Mouse (Mus musculus) hindbrain, embryonic 15.5 days (tissue): ENCODE measurements around the gene Rxfp3. TPM values are rescaled to one million over a fixed set of nuclear protein-coding genes. Genes with fewer than 3 reads are reported as not detected.

Source experiments
- ATAC-seq: fragments of 200-750 bp; cut with Nextera tagmentation; 2 replicates; pipeline ENCODE4 v1.8.0; 2017; ENCODE audit warnings: low read depth, moderate number of reproducible peaks, moderate TSS enrichment; ENCODE audit not compliant: low FRiP score
- H3K27ac ChIP-seq: fragments of 300-500 bp; sonication (generic); replicated peaks from 2 replicates; pipeline ENCODE4 v1.5.1; 2015; ENCODE audit warnings: mild to moderate bottlenecking, inconsistent platforms
- H3K27me3 ChIP-seq: fragments of 300-500 bp; sonication (generic); 2 replicates; pipeline ENCODE4 v1.6.1; 2015; ENCODE audit warnings: control low read depth, inconsistent platforms
- H3K36me3 ChIP-seq: fragments of 300-500 bp; sonication (generic); 2 replicates; pipeline ENCODE4 v1.6.1; 2015; ENCODE audit warnings: control low read depth, inconsistent platforms
- H3K4me1 ChIP-seq: fragments of 300-500 bp; sonication (generic); replicated peaks from 2 replicates; pipeline ENCODE4 v1.6.1; 2015; ENCODE audit warnings: control low read depth, inconsistent platforms
- H3K4me2 ChIP-seq: fragments of 300-500 bp; sonication (generic); 2 replicates; pipeline ENCODE4 v1.6.1; 2015; ENCODE audit warnings: moderate library complexity, mild to moderate bottlenecking, inconsistent platforms
- H3K4me3 ChIP-seq: fragments of 300-500 bp; sonication (generic); 2 replicates; pipeline ENCODE4 v1.5.1; 2015; ENCODE audit warnings: mild to moderate bottlenecking, inconsistent platforms
- H3K9ac ChIP-seq: fragments of 300-500 bp; sonication (generic); 2 replicates; pipeline ENCODE4 v1.6.1; 2015; ENCODE audit warnings: inconsistent platforms
- H3K9me3 ChIP-seq: fragments of 300-500 bp; sonication (generic); 2 replicates; pipeline ENCODE4 v1.6.1; 2016; ENCODE audit warnings: control low read depth, inconsistent platforms
- WGBS: fragments of 180-500 bp; shearing (Covaris S2); methylation state at CpG from one replicate; pipeline ENCODE4 v1.1.7; 2015; 5-methylcytosine and 5-hydroxymethylcytosine counted together
- polyA plus RNA-seq: library from polyadenylated mRNA; unstranded; fragments of >200 nt; fragmentation: Nextera tagmentation; extraction: Ambion mirVana; gene quantifications from 2 replicates; pipeline ENCODE4 v1.2.1, GENCODE M21; 2015

Gene Rxfp3
- polyA plus RNA-seq, 1 experiment from 2014 or later: 5.6 TPM

DNA sequence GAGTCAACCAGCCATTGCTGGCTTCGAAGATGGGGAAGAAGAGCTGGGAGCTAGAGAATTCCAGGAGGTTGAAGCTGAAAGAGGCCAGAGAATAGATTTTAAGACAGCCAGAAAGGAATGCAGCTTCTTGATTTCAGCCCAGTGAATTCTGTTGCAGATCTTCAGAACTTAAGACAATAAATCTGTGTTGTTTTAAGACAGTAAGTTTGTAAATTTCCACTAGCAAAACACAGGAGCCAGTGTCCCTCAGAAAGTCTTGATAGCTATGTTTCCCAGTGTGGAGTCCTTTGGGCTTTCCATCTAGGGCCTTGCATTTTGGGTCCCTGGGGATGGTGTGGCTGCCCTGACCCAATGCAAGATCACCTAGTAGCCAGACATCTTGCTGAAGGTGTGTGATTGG lies 25.1 kb upstream of the Rxfp3 start:
- Histone ChIP-seq H3K4me3 (no peak overlapping the region), H3K4me1 (peaks cover 26% of the 10 kb centered on the region), H3K9ac (no peak overlapping the region), H3K27me3 (no peaks in the 10 kb centered on the region), H3K4me2 (no peak overlapping the region), H3K36me3 (no peaks in the 10 kb centered on the region), H3K9me3 (no peaks in the 10 kb centered on the region), H3K27ac (no peak overlapping the region)
- 94% methylated on average over 1 of the region's 1 CpGs for WGBS
- no peak for ATAC-seq

DNA sequence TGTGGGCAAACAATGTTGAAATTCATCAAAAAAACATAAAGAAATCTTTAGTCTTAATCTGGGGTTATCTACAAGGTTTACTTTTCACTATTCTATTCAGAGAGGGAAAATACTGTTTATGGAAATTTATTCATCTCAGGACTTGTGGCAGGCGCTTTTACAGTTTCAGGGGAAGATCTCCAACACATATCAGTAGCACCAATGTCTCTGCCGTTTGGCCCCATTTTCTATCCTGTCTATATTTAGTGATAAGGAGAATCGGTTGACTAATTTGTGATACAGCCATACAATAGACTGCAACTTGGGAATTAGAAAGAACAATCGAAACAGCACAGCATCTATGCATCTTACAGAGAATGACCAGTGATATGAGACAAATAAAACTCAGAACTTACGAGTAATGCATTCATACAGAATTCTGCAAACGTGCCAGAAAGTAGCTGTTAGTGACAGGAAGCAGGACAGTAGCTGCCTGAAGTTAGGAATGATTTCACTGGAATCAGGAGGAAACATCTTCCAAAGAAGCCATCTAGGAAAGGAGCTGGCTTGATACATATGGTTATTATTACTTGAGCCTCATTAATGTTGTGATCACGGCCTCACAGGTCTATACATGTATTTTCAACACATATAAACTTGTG lies 16.8 kb upstream of the Rxfp3 start:
- no peaks in the 10 kb centered on the region for H3K36me3 ChIP-seq
- no peak overlapping the region for H3K4me3 ChIP-seq
- H3K4me1 ChIP-seq: no peaks in the 10 kb centered on the region
- no peaks in the 10 kb centered on the region for H3K27me3 ChIP-seq
- H3K27ac ChIP-seq: no peak overlapping the region
- 73% methylated on average over 7 of the region's 7 CpGs for WGBS
- no peaks in the 10 kb centered on the region for H3K9me3 ChIP-seq
- no peak overlapping the region for H3K9ac ChIP-seq
- no peak overlapping the region for H3K4me2 ChIP-seq
- ATAC-seq: no peak

DNA sequence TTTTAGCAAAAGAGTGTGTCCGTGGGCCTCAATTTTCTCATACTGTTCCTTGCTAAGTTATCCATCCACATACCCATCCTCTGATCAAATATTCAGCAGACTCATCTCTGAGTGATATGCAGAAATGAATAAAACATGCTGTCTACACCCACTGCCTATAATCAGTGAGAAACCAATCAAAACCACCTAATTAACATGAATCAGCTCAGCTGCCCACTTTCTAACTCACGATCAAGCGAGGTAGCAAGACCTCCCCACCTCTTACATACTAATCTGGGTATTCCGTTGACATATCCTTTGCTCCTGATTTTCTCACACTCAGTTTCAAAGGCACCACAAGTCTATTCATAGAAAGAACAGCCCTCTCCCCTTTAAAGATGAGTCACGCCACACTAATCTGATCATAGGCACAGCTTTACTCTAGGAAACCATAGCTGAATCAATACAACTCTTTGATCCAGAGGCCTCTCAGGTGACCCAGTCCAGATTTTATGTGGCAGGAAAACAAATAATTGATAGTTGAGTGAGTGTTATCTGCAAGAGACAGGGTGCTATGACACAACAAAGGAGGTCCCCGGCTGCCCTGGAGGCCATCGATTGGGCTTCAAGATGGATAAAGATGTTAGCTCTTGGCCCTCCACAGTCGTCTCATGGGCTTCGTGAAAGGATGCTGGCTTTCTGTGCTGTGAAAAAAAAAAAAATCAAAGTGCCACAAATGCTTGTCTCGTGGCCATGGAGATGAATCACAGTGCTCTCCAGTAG lies 16.1 kb upstream of the Rxfp3 start:
- no peak overlapping the region for H3K9ac ChIP-seq
- H3K27ac ChIP-seq: no peak overlapping the region
- H3K36me3 ChIP-seq: no peaks in the 10 kb centered on the region
- H3K9me3 ChIP-seq: no peaks in the 10 kb centered on the region
- H3K4me1 ChIP-seq: no peaks in the 10 kb centered on the region
- H3K4me2 ChIP-seq: no peak overlapping the region
- no peaks in the 10 kb centered on the region for H3K27me3 ChIP-seq
- WGBS: 42% methylated on average over 10 of the region's 10 CpGs
- H3K4me3 ChIP-seq: no peak overlapping the region
- no peak for ATAC-seq

DNA sequence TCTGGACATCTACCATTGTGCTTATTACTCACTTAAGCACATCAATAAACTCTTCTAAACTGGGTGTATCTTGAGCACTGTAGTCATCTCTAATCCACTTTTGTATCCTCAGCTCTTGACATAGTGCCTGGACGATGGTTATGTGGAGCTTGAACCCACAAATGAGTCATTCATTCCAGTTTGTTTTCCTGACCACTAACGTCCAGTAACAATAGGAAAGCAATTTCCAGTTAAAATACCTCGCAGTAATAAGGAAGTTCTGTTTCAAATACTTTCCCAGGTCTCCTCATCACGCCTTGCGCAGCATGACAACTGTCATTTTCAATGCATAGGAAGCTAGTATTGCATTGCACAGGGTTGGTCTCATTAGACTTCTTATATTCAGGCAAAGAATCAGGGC lies 5.0 kb upstream of the Rxfp3 start:
- no peak for ATAC-seq
- Histone ChIP-seq H3K4me3 (no peak overlapping the region), H3K9me3 (no peaks in the 10 kb centered on the region), H3K27ac (no peak overlapping the region), H3K9ac (no peak overlapping the region), H3K27me3 (peaks cover 5% of the 10 kb centered on the region), H3K36me3 (no peaks in the 10 kb centered on the region), H3K4me2 (no peak overlapping the region), H3K4me1 (peaks cover 6% of the 10 kb centered on the region)
- 91% methylated on average over 5 of the region's 5 CpGs for WGBS

DNA sequence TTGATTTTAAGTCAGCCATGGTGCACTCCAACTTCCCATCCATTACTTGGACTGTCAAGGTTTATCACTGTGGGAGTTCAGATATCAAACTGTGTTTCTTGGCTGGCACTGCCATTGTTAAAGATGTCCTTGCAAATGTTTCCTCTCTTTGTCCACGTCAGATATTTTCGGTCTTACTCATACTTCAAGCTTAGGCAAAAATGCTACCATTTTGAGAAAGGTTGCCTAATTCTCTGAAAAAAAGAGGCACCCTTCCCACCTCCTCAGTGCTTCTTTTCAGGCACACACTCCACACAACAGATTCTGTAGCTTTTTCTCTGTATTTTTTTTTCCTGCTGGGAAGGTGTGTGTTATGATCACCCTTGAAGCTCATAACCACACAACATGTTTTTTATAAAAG lies 3.4 kb upstream of the Rxfp3 start:
- Histone ChIP-seq H3K9me3 (no peaks in the 10 kb centered on the region), H3K27ac (no peak overlapping the region), H3K4me2 (no peak overlapping the region), H3K4me1 (peaks cover 22% of the 10 kb centered on the region), H3K36me3 (no peaks in the 10 kb centered on the region), H3K27me3 (peaks cover 21% of the 10 kb centered on the region), H3K4me3 (no peak overlapping the region), H3K9ac (no peak overlapping the region)
- no peak for ATAC-seq
- WGBS: 70% methylated on average over 2 of the region's 2 CpGs

DNA sequence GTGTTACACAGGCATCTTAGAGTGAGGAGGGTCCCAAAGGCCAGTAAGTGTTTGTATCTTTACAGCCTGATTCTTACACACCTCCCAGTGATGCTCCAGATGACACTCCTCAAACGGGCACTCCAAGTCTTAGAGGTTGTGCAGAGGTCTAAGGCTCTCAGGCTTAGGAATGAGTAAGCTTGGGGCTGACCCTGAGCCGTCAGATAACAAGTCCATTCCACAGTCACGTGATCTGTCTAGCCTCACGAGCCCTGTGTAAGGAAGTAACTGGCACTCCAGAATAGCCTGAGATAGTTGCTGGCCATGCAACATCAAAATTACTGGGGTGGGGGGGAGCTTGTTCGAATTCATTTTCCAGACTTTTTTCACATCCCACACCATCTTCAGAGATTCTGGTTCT lies 2.3 kb upstream of the Rxfp3 start:
- Histone ChIP-seq H3K4me2 (no peak overlapping the region), H3K36me3 (no peaks in the 10 kb centered on the region), H3K9ac (no peak overlapping the region), H3K9me3 (no peaks in the 10 kb centered on the region), H3K27me3 (peaks cover 33% of the 10 kb centered on the region), H3K4me3 (no peak overlapping the region), H3K4me1 (peaks cover 29% of the 10 kb centered on the region), H3K27ac (no peak overlapping the region)
- ATAC-seq: no peak
- WGBS: 72% methylated on average over 5 of the region's 5 CpGs

DNA sequence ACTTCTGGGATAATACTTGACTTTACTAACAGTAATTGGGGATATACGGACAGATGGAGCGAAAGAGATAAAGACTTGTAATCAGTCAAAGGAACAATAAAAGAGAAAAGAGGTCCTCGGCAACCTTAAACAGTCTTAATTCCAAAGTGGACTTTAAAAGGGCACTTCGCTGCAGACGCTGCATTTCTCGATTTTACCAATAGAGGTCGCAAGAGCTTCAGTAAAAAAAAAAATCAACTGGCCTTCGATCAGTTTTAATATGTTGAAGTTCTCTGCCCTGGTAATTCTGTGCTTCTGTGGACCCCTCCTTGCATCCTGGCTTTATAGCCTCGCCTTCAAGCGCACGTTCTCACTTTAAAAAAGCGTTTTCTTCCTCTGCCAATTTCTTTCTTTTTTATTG lies 685 bp upstream of the Rxfp3 start:
- no peak overlapping the region for H3K9ac ChIP-seq
- H3K4me2 ChIP-seq: peak overlapping the region; percentile 86
- WGBS: 2% methylated on average over 12 of the region's 12 CpGs
- H3K27me3 ChIP-seq: peaks cover 41% of the 10 kb centered on the region
- H3K36me3 ChIP-seq: no peaks in the 10 kb centered on the region
- no peaks in the 10 kb centered on the region for H3K9me3 ChIP-seq
- H3K4me3 ChIP-seq: 0 out of 2 replicates have a peak overlapping the region, but pooled peaks have one; percentile 45
- peaks cover 29% of the 10 kb centered on the region for H3K4me1 ChIP-seq
- no peak overlapping the region for H3K27ac ChIP-seq
- ATAC-seq: no peak

DNA sequence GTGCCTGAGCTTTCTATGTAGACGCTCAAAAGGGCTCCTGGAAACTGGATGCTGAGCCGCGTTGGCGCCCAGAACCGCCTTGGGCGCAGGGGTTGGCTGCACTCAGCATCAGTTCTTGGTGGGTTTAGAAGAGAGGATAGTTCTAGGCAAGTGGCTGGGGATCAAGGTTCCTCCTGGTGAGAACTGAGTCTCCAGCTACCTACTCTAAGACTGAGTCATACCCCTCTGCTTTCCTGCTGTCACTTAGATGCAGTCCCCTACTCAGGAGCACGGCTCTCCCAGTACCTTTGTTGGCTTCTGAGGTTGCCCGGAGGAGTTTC lies 455 bp downstream of the Rxfp3 start:
- peak; percentile 25; the same call in 1 of the 2 replicates for ATAC-seq
- 3% methylated on average over 8 of the region's 8 CpGs for WGBS
- Histone ChIP-seq H3K4me3 (peak overlapping the region; percentile 45), H3K9me3 (no peaks in the 10 kb centered on the region), H3K4me2 (peak overlapping the region; percentile 86), H3K27ac (no peak overlapping the region), H3K27me3 (peaks cover 41% of the 10 kb centered on the region), H3K4me1 (peaks cover 29% of the 10 kb centered on the region), H3K36me3 (no peaks in the 10 kb centered on the region), H3K9ac (peak overlapping the region; percentile 37)

DNA sequence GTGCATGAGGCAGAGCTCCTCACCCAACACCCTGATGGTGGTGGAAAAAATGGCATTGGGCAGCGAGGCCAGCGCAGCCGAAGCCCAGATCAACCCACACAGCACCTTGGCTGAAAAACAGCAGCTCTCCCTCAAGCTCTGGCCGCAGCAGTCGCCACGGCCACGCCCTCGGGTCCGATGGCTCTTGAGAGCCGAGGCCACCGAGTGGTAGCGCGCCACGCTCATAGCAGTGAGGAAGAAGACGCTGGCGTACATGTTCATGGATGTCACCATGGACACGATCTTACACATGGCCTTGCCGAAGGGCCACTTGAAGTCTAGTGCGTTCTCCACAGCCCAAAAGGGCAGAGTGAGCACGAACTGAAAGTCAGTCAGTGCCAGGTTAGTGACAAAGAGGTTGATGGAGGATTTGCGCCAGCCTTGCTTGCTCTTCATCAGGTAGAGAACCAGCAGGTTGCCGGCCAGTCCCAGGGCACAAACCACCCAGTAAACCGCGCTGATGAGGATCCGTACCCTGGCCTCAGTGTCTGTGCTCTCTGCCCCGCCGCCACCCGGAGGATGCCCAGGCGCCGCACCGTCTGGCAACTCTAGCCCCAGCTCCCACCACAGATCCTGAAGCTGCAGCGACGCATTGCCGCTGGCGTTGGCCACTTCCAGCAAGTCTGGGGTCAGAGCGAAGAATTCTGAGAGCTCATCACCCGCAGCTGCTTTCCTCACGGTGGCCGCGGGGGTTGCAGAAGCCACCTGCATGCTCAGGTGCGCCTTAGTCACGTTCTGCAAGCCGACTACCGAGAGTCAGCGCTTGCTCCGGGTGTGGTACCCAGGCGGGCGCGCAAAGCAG lies 1.0 kb downstream of the Rxfp3 start:
- peaks cover 41% of the 10 kb centered on the region for H3K27me3 ChIP-seq
- no peaks in the 10 kb centered on the region for H3K9me3 ChIP-seq
- H3K36me3 ChIP-seq: no peaks in the 10 kb centered on the region
- peak overlapping the region; percentile 86 for H3K4me2 ChIP-seq
- peak; percentile 55 for ATAC-seq
- peak overlapping the region; percentile 45 for H3K4me3 ChIP-seq
- H3K27ac ChIP-seq: no peak overlapping the region
- WGBS: 2% methylated on average over 49 of the region's 49 CpGs
- peak overlapping the region; percentile 37 for H3K9ac ChIP-seq
- peaks cover 29% of the 10 kb centered on the region for H3K4me1 ChIP-seq

DNA sequence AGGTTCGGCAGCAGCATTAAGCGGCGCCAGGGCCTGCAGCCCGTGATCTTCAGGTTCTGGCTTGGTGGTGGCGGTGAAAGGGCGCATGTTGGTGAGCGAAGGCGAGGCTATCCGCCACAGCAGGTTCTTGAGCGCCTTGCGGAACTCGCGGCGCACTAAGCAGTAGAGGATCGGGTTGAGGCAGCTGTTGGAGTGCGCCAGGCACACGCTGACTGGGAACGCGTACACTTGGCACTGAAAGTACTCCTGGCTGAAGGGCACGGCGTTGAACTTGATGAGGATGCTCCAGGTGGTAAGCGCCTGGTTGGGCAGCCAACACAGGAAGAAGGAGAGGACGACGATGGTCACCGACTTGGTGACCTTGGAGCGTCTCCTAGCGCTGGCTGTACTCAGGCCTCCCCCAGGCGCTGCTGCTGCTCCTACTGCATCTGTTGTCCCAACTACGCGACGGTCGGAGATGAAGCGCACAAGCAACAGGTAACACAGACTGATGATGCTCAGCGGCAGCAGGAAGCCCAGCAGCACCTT lies 1.8 kb downstream of the Rxfp3 start:
- ATAC-seq: peak; percentile 45; the same call in 1 of the 2 replicates
- H3K27ac ChIP-seq: no peak overlapping the region
- peak overlapping the region; percentile 86 for H3K4me2 ChIP-seq
- peaks cover 29% of the 10 kb centered on the region for H3K4me1 ChIP-seq
- no peaks in the 10 kb centered on the region for H3K9me3 ChIP-seq
- WGBS: 4% methylated on average over 34 of the region's 34 CpGs
- H3K9ac ChIP-seq: peak overlapping the region; percentile 37; the same call in 1 of the 2 replicates
- peak overlapping the region; percentile 45 for H3K4me3 ChIP-seq
- no peaks in the 10 kb centered on the region for H3K36me3 ChIP-seq
- H3K27me3 ChIP-seq: peaks cover 41% of the 10 kb centered on the region

DNA sequence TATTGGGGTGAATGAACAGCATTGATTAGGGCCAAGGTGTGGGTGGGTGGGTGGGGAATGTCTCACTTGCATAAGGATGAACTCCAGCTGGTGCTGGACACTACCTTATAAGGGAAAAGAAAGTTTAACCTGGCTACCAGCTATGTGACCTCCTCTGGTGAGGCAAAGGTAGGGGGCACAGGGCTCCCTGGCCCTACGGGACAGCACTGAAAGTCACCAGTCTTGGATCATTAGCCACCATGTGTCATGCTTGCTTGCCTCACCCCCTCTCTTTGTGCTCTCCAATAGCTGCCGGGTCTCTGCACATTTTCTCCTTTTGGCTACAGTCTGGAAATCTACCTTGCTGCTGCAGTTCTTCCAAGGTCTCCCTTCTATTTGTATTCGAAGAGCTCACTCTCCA lies 7.6 kb downstream of the Rxfp3 start:
- no peak for ATAC-seq
- H3K4me1 ChIP-seq: no peaks in the 10 kb centered on the region
- no peaks in the 10 kb centered on the region for H3K36me3 ChIP-seq
- WGBS: 70% methylated on average over 3 of the region's 3 CpGs
- no peak overlapping the region for H3K27ac ChIP-seq
- H3K9me3 ChIP-seq: no peaks in the 10 kb centered on the region
- H3K9ac ChIP-seq: no peak overlapping the region
- H3K4me2 ChIP-seq: no peak overlapping the region
- H3K27me3 ChIP-seq: peaks cover 10% of the 10 kb centered on the region
- H3K4me3 ChIP-seq: no peak overlapping the region
